Mouse (Mus musculus) embryonic facial prominence, embryonic 10.5 days (tissue): ENCODE results near the gene Rab22a. TPM values are rescaled to one million over a fixed set of nuclear protein-coding genes. Genes with fewer than 3 reads are reported as not detected.

ENCODE experiments used
- DNase-seq: peaks from one replicate; pipeline ENCODE4 v3.0.0-alpha.2; 2017; ENCODE audit warnings: low spot score
- H3K27ac ChIP-seq: fragments of 300-500 bp; sonication (generic); replicated peaks from 2 replicates; pipeline ENCODE4 v1.5.1; 2016; ENCODE audit warnings: mild to moderate bottlenecking
- H3K27me3 ChIP-seq: fragments of 300-500 bp; sonication (generic); replicated peaks from 2 replicates; pipeline ENCODE4 v1.6.1; 2016; ENCODE audit warnings: low read depth, mild to moderate bottlenecking; ENCODE audit not compliant: poor library complexity, severe bottlenecking
- H3K36me3 ChIP-seq: fragments of 300-500 bp; sonication (generic); replicated peaks from 2 replicates; pipeline ENCODE4 v1.6.1; 2016; ENCODE audit warnings: mild to moderate bottlenecking, moderate library complexity
- H3K4me1 ChIP-seq: fragments of 300-500 bp; sonication (generic); 2 replicates; pipeline ENCODE4 v1.6.1; 2016
- H3K4me3 ChIP-seq: fragments of 300-500 bp; sonication (generic); 2 replicates; pipeline ENCODE4 v1.5.1; 2016; ENCODE audit warnings: mild to moderate bottlenecking, moderate library complexity
- H3K9me3 ChIP-seq: fragments of 300-500 bp; sonication (generic); 2 replicates; pipeline ENCODE4 v1.6.1; 2016; ENCODE audit warnings: mild to moderate bottlenecking
- WGBS: fragments of 180-500 bp; shearing (Covaris S2); methylation state at CpG from one replicate; pipeline ENCODE4 v1.1.7; 2016; 5-methylcytosine and 5-hydroxymethylcytosine counted together
- polyA plus RNA-seq: library from polyadenylated mRNA; unstranded; fragments of >200 nt; fragmentation: Nextera tagmentation; extraction: Ambion mirVana; gene quantifications from 2 replicates; pipeline ENCODE4 v1.2.1, GENCODE M21; 2016

Rab22a gene
- polyA plus RNA-seq, 1 experiment from 2014 or later, result 24.6 TPM

- no peak for DNase-seq
- H3K4me3 ChIP-seq, result no peak overlapping the region
- WGBS, result 78% methylated on average over 3 of the region's 3 CpGs
- no peaks in the 10 kb centered on the region for H3K27me3 ChIP-seq
- H3K36me3 ChIP-seq, result peaks cover 41% of the 10 kb centered on the region
- peaks cover 3% of the 10 kb centered on the region; the same call in 1 of the 2 replicates for H3K4me1 ChIP-seq
- no peaks in the 10 kb centered on the region for H3K9me3 ChIP-seq
- H3K27ac ChIP-seq, result no peak overlapping the region
Measured at GRCm38 (mm10) chr2:173679217-173679616, 19.7 kb downstream of the Rab22a start.

- Histone ChIP-seq H3K4me3 (no peak overlapping the region), H3K36me3 (peaks cover 34% of the 10 kb centered on the region), H3K9me3 (no peaks in the 10 kb centered on the region), H3K27ac (no peak overlapping the region), H3K27me3 (no peaks in the 10 kb centered on the region), H3K4me1 (peaks cover 3% of the 10 kb centered on the region; the same call in 1 of the 2 replicates)
- DNase-seq, result no peak
- WGBS, result 73% methylated on average over 1 of the region's 1 CpGs
Measured at GRCm38 (mm10) chr2:173680153-173680552, 20.6 kb downstream of the Rab22a start.

GRCm38 (mm10) chr2:173682773-173683172, 23.2 kb downstream of the Rab22a start:
- H3K4me1 ChIP-seq, result peaks cover 18% of the 10 kb centered on the region; the same call in 1 of the 2 replicates
- no peak for DNase-seq
- no peak overlapping the region for H3K4me3 ChIP-seq
- WGBS, result 73% methylated on average over 10 of the region's 10 CpGs
- H3K27ac ChIP-seq, result no peak overlapping the region
- no peaks in the 10 kb centered on the region for H3K27me3 ChIP-seq
- H3K9me3 ChIP-seq, result no peaks in the 10 kb centered on the region
- peaks cover 28% of the 10 kb centered on the region for H3K36me3 ChIP-seq

GRCm38 (mm10) chr2:173685781-173686361, 26.3 kb downstream of the Rab22a start:
- Histone ChIP-seq H3K36me3 (peaks cover 58% of the 10 kb centered on the region), H3K9me3 (no peaks in the 10 kb centered on the region), H3K4me1 (peaks cover 18% of the 10 kb centered on the region; the same call in 1 of the 2 replicates), H3K27ac (0 out of 2 replicates have a peak overlapping the region, but pooled peaks have one; percentile 2), H3K4me3 (no peak overlapping the region), H3K27me3 (no peaks in the 10 kb centered on the region)
- 92% methylated on average over 3 of the region's 3 CpGs for WGBS
- no peak for DNase-seq

- Histone ChIP-seq H3K36me3 (peaks cover 67% of the 10 kb centered on the region), H3K27me3 (no peaks in the 10 kb centered on the region), H3K4me1 (peaks cover 18% of the 10 kb centered on the region; the same call in 1 of the 2 replicates), H3K9me3 (no peaks in the 10 kb centered on the region), H3K4me3 (no peak overlapping the region), H3K27ac (no peak overlapping the region)
- no peak for DNase-seq
- whole genome bisulfite sequencing, result 78% methylated on average over 5 of the region's 5 CpGs
Measured at GRCm38 (mm10) chr2:173687363-173687762, 27.8 kb downstream of the Rab22a start.

- Histone ChIP-seq H3K27me3 (no peaks in the 10 kb centered on the region), H3K4me1 (peaks cover 16% of the 10 kb centered on the region; the same call in 1 of the 2 replicates), H3K9me3 (no peaks in the 10 kb centered on the region), H3K36me3 (peaks cover 73% of the 10 kb centered on the region), H3K27ac (no peak overlapping the region), H3K4me3 (no peak overlapping the region)
- no peak for DNase-seq
Measured at GRCm38 (mm10) chr2:173689835-173690234, 30.3 kb downstream of the Rab22a start.

GRCm38 (mm10) chr2:173691748-173692147, 32.2 kb downstream of the Rab22a start:
- H3K36me3 ChIP-seq, result peaks cover 87% of the 10 kb centered on the region
- 93% methylated on average over 6 of the region's 6 CpGs for WGBS

GRCm38 (mm10) chr2:173692693-173693092, 33.1 kb downstream of the Rab22a start:
- Histone ChIP-seq H3K27me3 (no peaks in the 10 kb centered on the region), H3K9me3 (no peaks in the 10 kb centered on the region), H3K4me1 (no peaks in the 10 kb centered on the region), H3K27ac (no peak overlapping the region), H3K4me3 (no peak overlapping the region), H3K36me3 (peaks cover 97% of the 10 kb centered on the region)
- 97% methylated on average over 2 of the region's 2 CpGs for WGBS
- DNase-seq, result no peak

More at GRCm38 (mm10) chr2:173691748-173692147, 32.2 kb downstream of the Rab22a start:
- no peak overlapping the region for H3K4me3 ChIP-seq
- H3K27ac ChIP-seq, result no peak overlapping the region
- no peaks in the 10 kb centered on the region for H3K27me3 ChIP-seq
- no peak for DNase-seq
- H3K4me1 ChIP-seq, result peaks cover 7% of the 10 kb centered on the region; the same call in 1 of the 2 replicates
- no peaks in the 10 kb centered on the region for H3K9me3 ChIP-seq

- H3K36me3 ChIP-seq, result peaks cover 99% of the 10 kb centered on the region
Measured at GRCm38 (mm10) chr2:173698850-173699249, 39.3 kb downstream of the Rab22a start.

GRCm38 (mm10) chr2:173702096-173702866, 42.7 kb downstream of the Rab22a start:
- no peak for DNase-seq
- Histone ChIP-seq H3K36me3 (peaks cover 90% of the 10 kb centered on the region), H3K27me3 (no peaks in the 10 kb centered on the region), H3K9me3 (no peaks in the 10 kb centered on the region), H3K4me3 (no peak overlapping the region), H3K27ac (no peak overlapping the region), H3K4me1 (no peaks in the 10 kb centered on the region)
- WGBS, result 77% methylated on average over 16 of the region's 16 CpGs

More at GRCm38 (mm10) chr2:173698850-173699249, 39.3 kb downstream of the Rab22a start:
- Histone ChIP-seq H3K4me1 (no peaks in the 10 kb centered on the region), H3K27me3 (no peaks in the 10 kb centered on the region), H3K9me3 (no peaks in the 10 kb centered on the region), H3K4me3 (no peak overlapping the region), H3K27ac (no peak overlapping the region)
- WGBS, result 88% methylated on average over 3 of the region's 3 CpGs
- no peak for DNase-seq

- Histone ChIP-seq H3K4me1 (no peaks in the 10 kb centered on the region), H3K27ac (no peak overlapping the region), H3K9me3 (no peaks in the 10 kb centered on the region), H3K27me3 (no peaks in the 10 kb centered on the region), H3K4me3 (no peak overlapping the region), H3K36me3 (peaks cover 89% of the 10 kb centered on the region)
- 87% methylated on average over 12 of the region's 12 CpGs for WGBS
- DNase-seq, result no peak
Measured at GRCm38 (mm10) chr2:173702867-173703237, 43.3 kb downstream of the Rab22a start.

GRCm38 (mm10) chr2:173705827-173706551, 46.4 kb downstream of the Rab22a start:
- DNase-seq, result no peak
- 0 out of 2 replicates have a peak, but pooled peaks cover 4% of the 10 kb centered on the region for H3K4me1 ChIP-seq
- no peak overlapping the region for H3K4me3 ChIP-seq
- H3K27me3 ChIP-seq, result no peaks in the 10 kb centered on the region
- peaks cover 69% of the 10 kb centered on the region for H3K36me3 ChIP-seq
- H3K27ac ChIP-seq, result no peak overlapping the region
- 88% methylated on average over 15 of the region's 15 CpGs for WGBS
- H3K9me3 ChIP-seq, result no peaks in the 10 kb centered on the region
